Mouse (Mus musculus) testis, postnatal 14 days (tissue): ENCODE data around the gene Olfr671.
"Not testable (repeated sequence)": the region's sequence is repeated elsewhere in the genome, so short reads cannot be mapped to it uniquely, and the experiment has no call there.

Experiments used
- DNase-seq: peaks from one replicate; pipeline ENCODE4 v3.0.0; 2021; ENCODE audit warnings: low spot score

Gene Olfr671

DNA sequence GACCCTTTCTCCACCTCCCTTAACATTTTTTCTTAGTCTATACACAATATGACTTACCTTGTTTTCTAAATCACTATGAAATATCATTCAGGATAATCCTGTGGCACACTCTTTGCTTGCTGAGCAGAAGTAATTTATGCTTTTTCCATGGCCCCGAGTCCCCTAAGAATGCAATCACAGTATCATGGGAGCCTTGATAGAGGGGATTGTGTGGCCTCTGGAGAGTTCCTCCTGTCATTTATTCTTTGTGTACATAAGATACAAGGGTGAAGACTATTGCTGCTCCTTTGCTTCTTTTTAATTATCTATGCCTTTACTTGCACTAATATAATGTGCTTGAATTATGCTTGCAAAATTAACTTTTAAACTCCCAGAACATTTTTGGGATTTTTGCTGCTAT lies at the start of gene Olfr671:
Gene Olfr671 (minus strand): TSS at position 101 of the 400 bp plus-strand sequence.
- DNase-seq, result no peak

DNA sequence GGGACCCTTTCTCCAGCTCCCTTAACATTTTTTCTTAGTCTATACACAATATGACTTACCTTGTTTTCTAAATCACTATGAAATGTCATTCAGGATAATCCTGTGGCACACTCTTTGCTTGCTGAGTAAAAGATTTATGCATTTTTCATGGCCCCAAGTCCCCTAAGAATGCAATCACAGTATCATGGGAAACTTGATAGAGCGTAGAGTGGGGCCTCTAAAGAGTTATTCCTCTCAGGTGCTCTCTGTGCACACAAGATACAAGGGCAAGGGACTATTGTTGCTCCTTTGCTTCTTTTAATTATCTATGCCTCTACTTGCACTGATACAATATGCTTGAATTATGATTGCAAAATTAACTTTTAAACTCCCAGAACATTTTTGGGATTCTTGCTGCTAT lies 49.4 kb upstream of the Olfr671 start, which contains the start of gene Olfr675:
Gene Olfr675 (minus strand): TSS at position 101 of the 400 bp plus-strand sequence.
- DNase-seq, result no peak

DNA sequence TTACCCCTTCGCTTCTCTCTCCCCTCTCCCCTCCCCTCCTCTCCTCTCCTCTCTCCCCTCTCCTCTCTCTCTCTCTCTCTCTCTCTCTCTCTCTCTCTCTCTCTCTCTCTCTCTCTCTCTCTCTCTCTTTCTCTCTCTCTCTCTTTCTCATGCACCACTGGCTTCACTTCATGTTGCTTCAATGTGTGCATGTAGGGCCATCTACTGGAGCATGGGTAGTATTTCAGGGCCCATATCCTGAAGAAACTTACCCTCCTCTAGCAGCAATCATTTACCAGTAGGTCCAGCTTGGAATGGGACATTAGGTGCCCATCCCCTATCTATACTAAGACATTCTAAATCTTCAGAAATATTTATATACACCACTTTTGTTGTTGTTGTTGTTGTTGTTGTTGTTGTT lies 43.6 kb upstream of the Olfr671 start:
- no peak for DNase-seq

DNA sequence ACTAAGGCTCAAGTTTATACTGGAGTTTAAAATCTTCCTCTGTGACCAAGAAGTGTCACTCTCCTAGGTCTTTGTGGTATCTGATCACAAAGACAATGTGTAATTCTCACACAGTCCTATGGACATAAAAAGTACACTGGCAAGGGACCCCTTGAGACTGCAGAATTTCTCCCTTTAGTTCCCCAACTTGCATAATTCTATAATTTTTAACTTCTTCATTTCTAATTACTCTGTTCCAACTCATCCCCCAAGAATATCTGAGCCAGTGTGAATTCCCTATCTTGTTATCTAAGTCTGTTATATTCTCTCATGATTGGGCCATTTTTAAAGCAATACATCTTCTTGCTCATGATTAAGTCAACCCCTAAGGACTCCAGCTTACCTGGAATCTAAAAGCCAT lies 23.0 kb upstream of the Olfr671 start, which contains the start of gene Olfr672:
Gene Olfr672 (minus strand): TSS at position 101 of the 400 bp plus-strand sequence.
- DNase-seq, result no peak

DNA sequence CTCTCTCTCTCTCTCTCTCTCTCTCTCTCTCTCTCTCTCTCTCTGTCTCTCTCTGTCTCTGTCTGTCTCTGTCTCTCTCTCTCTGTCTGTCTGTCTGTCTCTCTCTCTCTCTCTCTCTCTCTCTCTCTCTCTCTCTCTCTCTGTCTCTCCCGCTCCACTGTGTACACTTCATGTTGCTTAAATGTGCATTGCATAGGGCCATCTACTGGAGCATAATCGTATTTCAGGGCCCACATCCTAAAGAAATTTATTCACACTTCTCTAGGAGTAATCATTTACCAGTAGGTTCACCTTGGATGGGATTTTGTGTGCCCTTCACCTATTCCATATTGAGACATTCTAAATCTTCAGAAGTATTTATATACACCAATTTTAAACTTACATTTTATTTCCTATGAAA lies 6.4 kb downstream of the Olfr671 start:
- not testable (repeated sequence) for DNase-seq

DNA sequence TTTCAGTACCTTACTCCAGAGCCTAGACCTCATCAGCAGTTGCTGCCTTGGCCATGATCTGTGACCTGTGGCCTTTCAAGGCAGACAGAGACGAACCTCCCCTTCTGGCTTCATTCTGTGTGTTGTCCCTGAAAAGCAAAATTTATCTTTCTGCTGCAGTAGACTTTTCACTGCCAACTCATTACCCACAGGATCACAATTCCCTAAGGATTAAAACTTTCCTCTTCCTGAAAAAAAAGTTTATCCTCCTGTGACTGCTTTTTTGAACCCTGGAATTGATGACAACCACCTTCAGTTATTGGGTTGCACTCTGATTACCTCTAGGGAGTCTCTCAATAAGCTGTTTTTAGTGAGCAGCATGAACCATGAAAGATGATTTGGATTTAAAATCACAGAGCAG lies 16.4 kb downstream of the Olfr671 start, which contains the start of gene Olfr670:
Gene Olfr670 (minus strand): TSS at position 101 of the 400 bp plus-strand sequence.
- DNase-seq, result no peak

DNA sequence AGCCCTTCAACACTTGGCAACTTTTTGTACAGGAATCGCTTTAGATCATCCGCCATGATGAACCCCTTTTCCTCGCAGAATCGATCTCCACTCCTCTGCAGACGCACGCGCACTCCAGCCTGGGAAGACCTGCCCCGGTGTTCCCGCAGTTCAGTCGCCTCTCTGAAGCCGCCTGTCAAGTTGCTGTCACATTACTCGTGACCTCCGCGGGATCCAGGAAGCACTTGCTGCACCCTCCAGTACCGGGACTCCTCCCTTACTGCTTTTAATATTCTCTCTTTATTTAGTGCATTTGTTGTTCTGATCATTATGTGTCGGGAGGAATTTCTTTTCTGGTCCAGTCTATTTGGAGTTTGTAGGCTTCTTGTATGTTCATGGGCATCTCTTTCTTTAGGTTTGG lies 28.7 kb downstream of the Olfr671 start:
- DNase-seq, result not testable (repeated sequence)

DNA sequence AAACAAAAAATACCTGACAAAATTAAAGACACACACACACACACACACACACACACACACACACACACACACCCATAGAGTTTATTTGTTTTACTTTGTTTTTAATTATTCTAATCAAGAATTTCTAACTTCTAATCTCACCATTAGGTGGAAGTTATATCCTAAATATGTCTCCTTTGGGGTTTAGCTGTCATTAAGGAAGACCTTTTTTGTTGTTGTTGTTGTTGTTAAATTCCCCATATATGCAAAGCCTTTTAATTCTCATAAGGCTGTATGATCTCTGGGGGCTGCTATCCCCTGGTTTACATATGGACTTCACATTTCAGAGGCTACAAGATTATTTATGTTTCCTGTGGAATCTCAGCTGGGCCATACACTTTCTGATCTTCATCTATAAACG lies 45.0 kb downstream of the Olfr671 start, which contains the start of gene Olfr669:
Gene Olfr669 (plus strand): TSS at position 301 of the 400 bp plus-strand sequence.
- DNase-seq, result no peak

DNA sequence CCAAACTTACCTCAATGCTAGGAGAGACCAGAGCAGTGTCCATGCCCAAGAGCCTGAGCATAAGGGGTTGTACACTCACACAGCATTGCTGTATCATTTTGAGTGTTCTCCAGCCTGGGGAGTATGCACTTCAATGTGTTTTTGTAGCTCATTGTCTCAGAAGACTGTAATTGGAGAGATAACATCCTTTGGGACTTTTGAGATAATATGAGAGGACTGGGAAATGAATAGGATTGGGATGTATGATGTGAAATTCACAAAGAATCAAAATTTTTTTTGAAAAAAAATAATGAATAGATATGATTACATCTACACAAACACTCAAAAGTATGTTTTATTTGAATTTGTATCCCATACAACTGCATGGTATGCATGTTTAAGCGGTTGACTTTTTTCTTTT lies 51.0 kb downstream of the Olfr671 start, which contains the start of gene Olfr668:
Gene Olfr668 (minus strand): TSS at position 101 of the 400 bp plus-strand sequence.
- DNase-seq, result no peak
